Mouse (Mus musculus) c-Kit-positive CD71-positive TER-119-negative erythroid progenitor cells, embryonic 14.5 days (primary cell): ENCODE measurements around the gene Lamtor3.
"Not testable (repeated sequence)": the region's sequence is repeated elsewhere in the genome, so short reads cannot be mapped to it uniquely, and the experiment has no call there.

Experiments used
- DNase-seq: peaks from one replicate; pipeline ENCODE4 v3.0.0-alpha.2; 2013; ENCODE audit warnings: low read depth

The Lamtor3 gene

DNA sequence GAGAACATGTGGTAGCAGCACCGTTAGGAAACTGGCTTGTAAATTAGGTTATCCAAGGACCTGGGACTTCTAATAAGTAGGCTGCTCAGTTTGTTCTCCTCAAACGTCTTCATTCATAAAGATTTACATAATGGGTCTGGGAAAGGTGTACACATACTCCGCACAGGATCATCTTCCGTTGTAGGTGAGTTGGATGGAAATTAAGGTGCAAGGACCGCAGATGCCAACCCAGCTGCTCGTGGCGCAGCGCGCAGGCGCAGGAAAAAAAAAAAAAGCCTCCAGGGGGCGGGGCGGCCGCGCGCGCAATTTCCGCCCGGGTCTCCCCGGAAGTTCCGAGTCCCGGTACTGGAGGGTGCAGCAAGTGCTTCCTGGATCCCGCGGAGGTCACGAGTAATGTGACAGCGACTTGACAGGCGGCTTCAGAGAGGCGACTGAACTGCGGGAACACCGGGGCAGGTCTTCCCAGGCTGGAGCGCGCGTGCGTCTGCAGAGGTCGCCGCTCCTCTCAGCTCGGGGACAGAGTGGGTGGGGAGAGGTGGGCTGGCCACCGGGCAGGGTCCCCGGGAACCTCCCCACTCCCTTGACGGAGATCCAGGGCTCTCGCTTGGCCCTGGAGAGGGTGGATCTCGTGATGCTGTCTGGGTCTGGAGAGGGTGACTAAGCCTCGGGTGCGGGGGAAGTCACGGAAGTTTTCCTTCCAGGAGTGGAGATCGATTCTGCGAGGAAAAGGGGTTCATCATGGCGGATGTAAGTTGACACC lies at the start of gene Lamtor3:
Gene Lamtor3 (plus strand): TSS at position 335 of the 760 bp plus-strand sequence.
- DNase-seq = peak; percentile 78

DNA sequence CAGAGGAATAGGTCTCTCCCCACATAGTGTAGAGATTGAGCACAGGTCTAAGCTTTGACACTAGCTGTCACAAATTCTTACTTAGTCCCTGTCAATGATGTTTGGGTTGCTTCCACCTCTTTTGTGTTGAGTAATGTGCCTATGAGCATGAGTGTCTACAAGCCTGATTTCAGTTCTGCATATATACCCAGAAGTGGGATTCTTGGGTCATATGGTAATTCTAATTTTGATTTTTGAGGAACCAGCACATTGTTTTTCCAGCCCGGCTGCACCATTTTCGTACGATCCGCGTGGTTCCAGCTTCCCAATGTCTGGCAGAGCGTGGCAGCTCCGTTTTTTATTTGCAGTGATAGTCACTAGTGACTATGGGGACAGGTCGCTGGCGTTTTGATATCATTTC lies 48.9 kb upstream of the Lamtor3 start:
- no peak for DNase-seq

GRCm38 (mm10) chr3:137879313-137879712 lies 39.0 kb upstream of the Lamtor3 start:
- DNase-seq = no peak

GRCm38 (mm10) chr3:137880109-137880748 lies 38.1 kb upstream of the Lamtor3 start:
- DNase-seq = no peak

DNA sequence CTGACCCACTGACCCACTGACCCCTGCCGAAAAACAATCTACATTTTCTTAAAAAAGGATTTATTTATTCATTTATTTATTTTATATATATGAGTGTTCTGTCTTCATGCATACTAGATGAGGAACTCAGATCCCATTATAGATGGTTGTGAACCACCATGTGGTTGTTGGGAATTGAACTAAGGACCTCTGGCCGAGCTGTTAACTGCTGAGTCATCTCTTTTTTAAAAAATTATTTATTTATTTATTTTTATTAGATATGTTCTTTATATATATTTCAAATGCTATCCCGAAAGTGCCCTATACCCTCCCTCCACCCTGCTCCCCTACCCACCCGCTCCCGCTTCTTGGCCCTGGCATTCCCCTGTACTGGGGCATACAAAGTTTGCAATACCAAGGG lies 37.2 kb upstream of the Lamtor3 start:
- DNase-seq = no peak

GRCm38 (mm10) chr3:137887961-137888360 lies 30.3 kb upstream of the Lamtor3 start:
- DNase-seq = no peak

DNA sequence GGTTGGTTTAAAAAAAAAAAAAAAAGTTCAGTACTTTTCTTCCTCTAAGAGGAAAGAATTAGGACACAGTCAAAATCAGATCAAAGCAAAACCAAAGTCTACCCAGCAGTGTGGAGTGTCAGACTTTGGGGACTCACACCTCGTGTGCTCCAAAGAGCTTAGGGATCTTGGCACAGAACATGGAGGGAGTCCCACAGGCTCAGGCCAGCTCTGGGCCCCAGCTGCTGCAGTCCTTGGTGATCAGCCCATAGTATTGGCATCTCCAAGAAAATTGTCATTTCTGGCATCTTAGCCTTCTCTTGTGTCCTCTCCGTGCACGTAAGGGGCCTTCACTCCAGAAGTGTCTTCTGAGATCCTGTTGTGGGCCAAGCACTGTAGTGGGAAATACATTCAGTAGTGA lies 27.2 kb upstream of the Lamtor3 start:
- no peak for DNase-seq

- no peak for DNase-seq
Observed at GRCm38 (mm10) chr3:137892118-137892517, 26.2 kb upstream of the Lamtor3 start.

- DNase-seq = no peak
Observed at GRCm38 (mm10) chr3:137893789-137894188, 24.5 kb upstream of the Lamtor3 start.

GRCm38 (mm10) chr3:137895196-137895595 lies 23.1 kb upstream of the Lamtor3 start:
- DNase-seq = no peak

DNA sequence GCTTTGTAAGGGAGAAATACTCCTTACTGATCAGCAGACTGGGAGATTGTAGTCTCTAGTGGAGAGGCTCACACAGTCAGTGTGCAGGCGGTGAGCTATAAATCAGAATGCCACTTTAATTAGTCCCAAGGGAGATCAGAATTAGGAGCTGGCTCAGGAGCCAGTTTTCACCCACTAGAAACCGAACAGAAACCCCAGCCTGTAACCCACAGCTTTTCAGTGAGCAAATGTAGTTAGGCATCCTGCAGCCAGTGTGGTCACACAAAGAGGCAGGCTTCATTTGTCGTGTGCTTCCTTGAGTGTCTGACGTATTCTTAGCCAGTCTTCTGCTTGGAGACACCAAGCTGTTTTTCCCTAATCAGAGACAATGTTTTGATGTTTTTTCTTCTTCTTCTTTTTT lies 21.9 kb upstream of the Lamtor3 start:
- DNase-seq = no peak

GRCm38 (mm10) chr3:137896867-137897266 lies 21.4 kb upstream of the Lamtor3 start:
- no peak for DNase-seq

GRCm38 (mm10) chr3:137897685-137898084 lies 20.6 kb upstream of the Lamtor3 start:
- DNase-seq = no peak

- DNase-seq = no peak
Observed at GRCm38 (mm10) chr3:137900149-137900548, 18.2 kb upstream of the Lamtor3 start.

DNA sequence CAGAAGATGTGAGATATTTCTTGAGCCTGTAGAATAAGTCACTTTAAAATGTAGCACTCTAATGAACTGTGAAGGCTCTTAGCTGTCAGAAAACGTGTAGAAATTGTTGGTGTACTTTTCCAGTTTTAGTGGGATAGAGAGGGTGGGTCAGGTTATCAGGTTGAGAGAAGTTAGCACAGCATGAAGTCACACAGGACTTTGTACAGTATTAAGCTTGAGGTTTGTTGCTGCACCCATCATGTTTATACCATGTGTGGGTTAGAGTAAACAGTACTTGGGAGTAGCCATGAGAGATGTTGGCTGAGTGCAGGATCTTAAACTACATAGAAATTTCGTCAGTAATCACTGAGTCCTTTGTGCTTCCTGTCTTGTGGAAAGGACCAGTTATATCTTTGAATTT lies 5.2 kb upstream of the Lamtor3 start:
- no peak for DNase-seq

- not testable (repeated sequence) for DNase-seq
Observed at GRCm38 (mm10) chr3:137914567-137914966, 3.7 kb upstream of the Lamtor3 start.

DNA sequence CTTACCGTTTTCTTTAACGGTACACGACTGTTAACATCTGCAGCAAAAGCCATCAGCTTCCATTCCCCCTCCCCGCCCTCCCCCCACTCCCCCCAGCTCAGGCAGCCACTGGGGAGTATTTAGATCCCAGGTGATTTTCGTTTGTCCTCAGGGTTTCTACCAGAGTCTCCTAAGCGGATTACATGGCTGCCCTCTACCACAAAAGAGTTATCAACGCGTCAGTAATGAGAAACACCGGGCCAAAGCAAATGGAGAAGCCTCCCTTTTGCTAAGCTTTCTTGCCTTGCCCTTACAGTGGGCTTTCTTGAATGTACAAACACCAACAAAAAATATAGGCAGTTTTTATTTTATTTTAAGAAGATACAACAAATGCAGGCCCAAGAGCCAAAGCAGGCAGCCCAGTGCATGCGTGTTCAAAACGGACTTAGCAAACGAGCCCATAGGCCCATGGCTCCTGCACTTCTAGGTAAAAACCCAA lies 573 bp upstream of the Lamtor3 start:
- no peak for DNase-seq

DNA sequence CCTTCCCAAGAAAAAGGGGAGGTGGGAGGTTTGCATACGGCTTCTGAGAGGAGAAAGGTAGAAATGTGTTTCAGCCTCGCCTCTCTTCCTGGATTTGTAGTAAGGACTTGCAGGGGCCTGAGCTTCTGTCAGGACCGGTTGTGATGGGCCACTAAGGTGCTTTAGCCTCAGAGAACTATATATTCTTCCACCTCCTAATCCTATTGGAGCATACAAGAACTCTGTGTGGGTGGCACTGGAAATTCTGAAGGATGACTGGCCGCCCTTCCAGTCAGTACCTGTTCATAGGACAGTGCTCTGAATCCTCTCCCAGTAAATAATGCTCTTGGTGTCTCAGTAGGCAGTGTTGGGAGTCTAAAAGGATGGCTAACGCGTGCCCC lies 616 bp downstream of the Lamtor3 start:
- no peak for DNase-seq

- no peak for DNase-seq
Observed at GRCm38 (mm10) chr3:137919398-137919797, 1.1 kb downstream of the Lamtor3 start.

GRCm38 (mm10) chr3:137920594-137920993 lies 2.3 kb downstream of the Lamtor3 start:
- no peak for DNase-seq

GRCm38 (mm10) chr3:137927010-137927409 lies 8.7 kb downstream of the Lamtor3 start:
- DNase-seq = no peak

DNA sequence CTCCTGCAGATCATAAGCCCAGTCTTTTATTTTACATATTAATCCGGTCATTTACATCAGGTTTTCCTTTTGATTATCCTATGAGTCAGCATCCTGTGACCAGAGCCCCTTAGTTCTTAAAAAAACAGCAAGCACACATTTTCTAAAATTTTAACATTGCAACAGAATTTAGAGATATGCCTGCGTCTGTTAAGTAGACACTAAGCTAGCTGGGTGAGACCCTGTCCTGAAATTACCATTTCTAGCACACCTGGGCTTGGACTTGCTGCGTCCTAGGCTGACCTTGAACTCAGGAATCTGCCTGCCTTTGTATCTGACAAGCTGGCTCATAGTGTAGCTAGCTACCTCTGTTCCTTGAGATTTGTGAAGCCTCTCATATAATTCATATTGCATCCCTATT lies 11.6 kb downstream of the Lamtor3 start:
- DNase-seq = no peak

DNA sequence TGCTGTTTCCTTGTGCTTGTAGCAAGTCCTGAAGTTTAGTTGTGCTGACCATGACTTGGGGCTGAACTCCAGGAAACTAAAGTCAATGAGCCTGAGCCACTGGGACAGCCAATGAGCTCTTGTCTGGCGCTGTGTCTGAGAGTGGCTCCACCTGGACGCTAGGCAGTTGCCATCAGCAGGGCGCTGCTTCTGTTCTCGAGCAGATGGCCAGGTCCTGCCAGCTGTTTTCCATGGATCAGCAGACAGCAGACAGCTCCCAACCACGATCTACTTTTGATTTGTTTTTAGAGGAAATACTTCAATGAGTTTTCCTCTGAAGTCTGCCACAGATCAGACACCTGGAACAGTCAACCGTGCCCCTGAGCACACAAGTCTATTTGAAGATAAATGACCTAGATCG lies 14.4 kb downstream of the Lamtor3 start:
- DNase-seq = no peak

DNA sequence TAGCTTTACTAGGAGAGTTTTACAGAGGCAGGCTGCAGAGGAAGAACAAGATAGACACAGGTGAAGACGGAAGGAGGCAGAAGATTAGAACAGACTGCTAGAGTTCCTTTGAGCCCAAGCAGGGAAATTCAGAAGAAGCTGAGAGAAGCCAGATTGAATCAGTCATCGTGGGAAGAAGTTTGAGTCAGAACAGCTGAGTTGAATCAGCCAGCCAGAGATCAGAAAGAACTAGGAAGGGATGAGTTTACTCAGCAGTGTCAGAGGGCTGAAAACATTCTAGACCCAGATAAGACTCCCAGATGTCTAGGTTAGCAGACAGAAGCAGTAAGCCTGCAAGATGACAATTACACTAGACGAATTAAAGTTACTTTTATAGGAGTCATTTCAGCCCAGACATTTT lies 15.7 kb downstream of the Lamtor3 start:
- DNase-seq = no peak
